Mouse (Mus musculus) hematopoietic stem cell, adult 5-6 weeks (primary cell): ENCODE measurements at regions not wholly inside any gene's neighbourhood (a gene's known extent, or its start where the extent isn't known, plus 50 kb on each side); places are given as distances from the start of the nearest gene placed in this dataset.

Experiments used
- ATAC-seq, 2 experiments: fragments of 125-278 bp in 1 of 2; replicated peaks in 1 of 2; 2 replicates each; pipeline ENCODE4 v1.8.0; 2016 to 2017; ENCODE audit warnings: inconsistent platforms in 2 of 2, mild to moderate bottlenecking in 2 of 2, moderate number of reproducible peaks in 2 of 2, low read depth in 1 of 2, moderate TSS enrichment in 1 of 2; ENCODE audit not compliant: low FRiP score in 2 of 2, poor library complexity in 2 of 2, severe bottlenecking in 2 of 2, insufficient read depth in 1 of 2, low TSS enrichment in 1 of 2

- no peak for ATAC-seq
Measured at GRCm38 (mm10) chr11:18495108-18495757, 523.6 kb downstream of the Meis1 start.

GRCm38 (mm10) chr11:18493981-18494380 is 524.8 kb downstream of the Meis1 start:
- no peak for ATAC-seq

GRCm38 (mm10) chr11:18493086-18493485 is 525.7 kb downstream of the Meis1 start:
- ATAC-seq, result no peak

- peak; percentile 17 to 36; a peak in 2 of 4 replicates for ATAC-seq
Measured at GRCm38 (mm10) chr11:18489517-18490256, 529.1 kb downstream of the Meis1 start.

- ATAC-seq, result no peak
Measured at GRCm38 (mm10) chr11:18478841-18479240, 525.2 kb upstream of the Etaa1 start.

- ATAC-seq, result no peak
Measured at GRCm38 (mm10) chr11:18451271-18451670, 497.6 kb upstream of the Etaa1 start.

GRCm38 (mm10) chr11:18448879-18449278 is 495.2 kb upstream of the Etaa1 start:
- ATAC-seq, result no peak

GRCm38 (mm10) chr11:18444600-18444999 is 490.9 kb upstream of the Etaa1 start:
- no peak for ATAC-seq

GRCm38 (mm10) chr11:18444101-18444500 is 490.4 kb upstream of the Etaa1 start:
- ATAC-seq, result no peak

- ATAC-seq, result no peak
Measured at GRCm38 (mm10) chr11:18443156-18443555, 489.5 kb upstream of the Etaa1 start.

GRCm38 (mm10) chr11:18437834-18438611 is 484.3 kb upstream of the Etaa1 start:
- no peak for ATAC-seq

GRCm38 (mm10) chr11:18421076-18421475 is 467.4 kb upstream of the Etaa1 start:
- ATAC-seq, result no peak

- ATAC-seq, result no peak
Measured at GRCm38 (mm10) chr11:18413769-18414168, 460.1 kb upstream of the Etaa1 start.

GRCm38 (mm10) chr11:18408071-18408752 is 454.5 kb upstream of the Etaa1 start:
- no peak for ATAC-seq

- 0 out of 4 replicates have a peak, but pooled peaks of 1 of the 2 experiments have one; percentile 46 for ATAC-seq
Measured at GRCm38 (mm10) chr11:18399561-18399960, 445.9 kb upstream of the Etaa1 start.

- no peak for ATAC-seq
Measured at GRCm38 (mm10) chr11:18396397-18396796, 442.7 kb upstream of the Etaa1 start.

- no peak for ATAC-seq
Measured at GRCm38 (mm10) chr11:18395631-18396030, 442.0 kb upstream of the Etaa1 start.
